Mouse (Mus musculus): Measurements from ENCODE around the gene Slc25a15. TPM values are rescaled to one million over a fixed set of nuclear protein-coding genes. Genes with fewer than 3 reads are reported as not detected.
A peak's percentile ranks its signal among the peaks of the same experiment; 100 is the strongest.

Slc25a15 gene
- total RNA-seq (2021), result 10 to 100 TPM in 1 of 2 experiments, 1 to 10 TPM in 1; 9.8 to 10.6 TPM
- long read RNA-seq, experiment 1, transcript Slc25a15-201 (7 exons, 3,430 nt), result major isoform, 7 of 14 reads
- long read RNA-seq, experiment 1, partial matches to known transcripts, result 0 of 14 reads
- long read RNA-seq, experiment 1, other reads (novel, unspliced or antisense), result 7 of 14 reads
- long read RNA-seq, experiment 2, transcript Slc25a15-201 (7 exons, 3,430 nt), result major isoform, 8 of 13 reads
- long read RNA-seq, experiment 2, partial matches to known transcripts, result 0 of 13 reads
- long read RNA-seq, experiment 2, other reads (novel, unspliced or antisense), result 5 of 13 reads

DNA sequence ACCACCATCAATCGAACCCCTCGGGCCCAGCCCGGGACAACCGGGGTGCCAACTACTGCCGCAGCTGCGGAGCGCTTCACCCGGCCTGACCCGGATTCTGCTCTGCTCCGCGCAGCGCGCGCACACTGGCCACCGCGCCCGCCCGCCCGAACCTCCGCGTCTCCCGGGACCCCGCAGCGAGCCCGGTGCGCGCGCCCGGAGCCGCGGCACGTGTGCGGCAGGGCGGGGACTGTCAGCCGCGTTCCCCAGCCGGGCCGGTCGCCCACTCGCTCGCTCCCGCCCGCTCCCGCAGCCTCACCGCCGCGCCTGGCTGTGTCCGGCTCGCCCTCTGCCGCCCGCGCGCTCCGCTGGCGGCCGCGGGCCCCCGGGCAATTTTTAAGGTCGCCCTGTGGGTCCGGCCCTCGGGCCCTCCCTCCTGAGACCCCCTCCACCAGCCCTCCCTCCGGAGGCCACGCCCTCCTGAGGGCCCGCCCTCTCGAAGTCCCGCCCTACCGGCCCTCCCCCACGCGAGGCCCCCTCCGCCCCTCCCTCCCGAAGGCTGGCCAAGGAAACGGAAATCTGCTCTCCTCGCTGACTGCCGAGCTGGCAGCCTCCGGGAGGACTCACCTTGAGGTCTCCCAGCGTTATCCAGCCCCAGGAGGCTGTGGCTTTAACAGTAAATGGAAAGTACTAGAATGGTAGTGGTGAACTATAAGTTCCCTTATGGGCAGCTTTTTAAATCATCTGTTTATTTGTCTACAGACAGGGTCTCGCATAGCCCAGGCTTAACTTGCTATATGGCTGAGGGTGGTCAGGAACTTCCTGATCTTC lies at the start of gene Slc25a15:
Gene Slc25a15, minus strand, starts transcription at position 456 of the 810 bp plus-strand sequence.
- DNase-seq, result peak; percentile 89
- intact Hi-C loops (cut with DNase I), result no loop called here

- no peak for DNase-seq
- intact Hi-C loops (cut with DNase I), result no loop called here
Observed at GRCm38 (mm10) chr8:22411971-22412370, 13.6 kb upstream of the Slc25a15 start.

DNA sequence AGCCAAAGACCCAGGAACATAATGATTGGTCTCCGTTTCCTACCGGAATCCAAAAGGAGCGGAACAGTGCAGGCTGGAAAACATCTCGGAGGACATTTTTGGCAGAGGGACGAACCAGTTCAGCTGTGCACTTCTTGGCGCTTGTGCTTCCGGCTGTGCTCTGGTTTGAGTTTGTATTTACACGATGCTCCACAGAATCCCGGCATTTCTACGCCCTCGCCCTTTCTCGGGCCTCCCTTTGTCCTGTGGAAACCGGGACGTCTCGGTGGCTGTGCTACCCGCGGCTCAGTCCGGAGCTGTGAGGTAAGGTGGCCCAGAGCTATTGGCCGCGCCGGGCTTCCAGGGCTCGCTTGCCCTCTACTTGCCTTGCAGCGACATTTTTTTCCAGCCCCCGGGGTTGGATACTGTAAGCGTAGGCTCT lies 12.9 kb upstream of the Slc25a15 start, which contains the start of gene Mrps31:
Gene Mrps31, plus strand, starts transcription at position 80 of the 421 bp plus-strand sequence.
- intact Hi-C loops (cut with DNase I), result no loop called here
- DNase-seq, result peak; percentile 72 to 77

- intact Hi-C loops (cut with DNase I), result no loop called here
- no peak for DNase-seq
Observed at GRCm38 (mm10) chr8:22410688-22411281, 12.4 kb upstream of the Slc25a15 start.

- intact Hi-C loops (cut with DNase I), result no loop called here
Observed at GRCm38 (mm10) chr8:22405733-22406132, 7.3 kb upstream of the Slc25a15 start.

GRCm38 (mm10) chr8:22403235-22403634 lies 4.8 kb upstream of the Slc25a15 start:
- intact Hi-C loops (cut with DNase I), result no loop called here
- DNase-seq, result no peak

More at GRCm38 (mm10) chr8:22405733-22406132, 7.3 kb upstream of the Slc25a15 start:
- DNase-seq, result no peak

- intact Hi-C loops (cut with DNase I), result no loop called here
Observed at GRCm38 (mm10) chr8:22400593-22400992, 2.2 kb upstream of the Slc25a15 start.

DNA sequence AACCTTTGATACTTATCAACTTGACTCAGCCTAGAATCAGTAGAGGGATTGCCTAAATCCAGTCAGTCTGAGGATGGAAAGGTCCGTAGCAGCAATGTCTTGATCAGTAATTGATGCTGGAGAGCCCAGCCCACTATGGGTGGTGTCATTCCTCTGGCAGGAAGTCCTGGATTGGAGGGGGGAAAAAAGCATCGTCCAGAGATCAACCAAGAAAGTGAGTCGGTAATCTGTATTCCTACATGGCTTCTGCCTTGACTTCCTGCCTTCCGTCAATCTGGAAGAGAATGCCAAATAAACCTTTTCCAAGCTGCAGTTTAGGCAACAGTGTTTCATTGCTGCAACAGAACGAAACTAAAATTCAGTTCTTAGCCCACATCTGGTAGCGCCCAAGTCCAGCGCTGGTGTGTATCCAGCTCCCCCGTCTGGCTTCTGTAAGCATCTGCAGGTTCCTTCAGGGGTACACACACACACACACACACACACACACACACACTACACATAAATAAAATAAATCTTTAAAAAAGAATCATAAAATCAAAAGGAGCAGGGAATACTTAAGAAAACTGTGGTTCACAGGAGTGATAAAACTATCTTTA lies 986 bp upstream of the Slc25a15 start:
- no peak for DNase-seq
- intact Hi-C loops (cut with DNase I), result no loop called here

More at GRCm38 (mm10) chr8:22400593-22400992, 2.2 kb upstream of the Slc25a15 start:
- DNase-seq, result no peak

- no peak for DNase-seq
- intact Hi-C loops (cut with DNase I), result no loop called here
Observed at GRCm38 (mm10) chr8:22397811-22398141, 621 bp downstream of the Slc25a15 start.

DNA sequence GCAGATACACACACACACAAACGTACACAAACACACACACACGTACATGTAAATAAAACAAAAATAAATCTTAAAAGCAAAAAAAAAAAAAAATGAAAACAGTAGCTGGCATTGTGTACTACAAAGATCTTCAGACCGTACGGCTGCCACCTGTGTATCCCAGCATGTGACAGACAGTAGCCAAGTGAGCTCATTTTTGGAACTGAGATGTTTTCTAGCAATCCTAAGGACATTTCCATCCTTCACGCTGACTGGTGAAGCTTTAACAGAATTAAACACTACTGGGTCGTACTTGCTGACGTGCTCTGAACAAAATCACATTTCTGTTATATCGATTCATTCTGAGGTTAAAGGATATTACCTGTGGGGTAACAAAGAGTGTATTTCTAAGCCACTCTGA lies 3.1 kb downstream of the Slc25a15 start:
- intact Hi-C loops (cut with DNase I), result no loop called here
- DNase-seq, result no peak

- DNase-seq, result no peak
- intact Hi-C loops (cut with DNase I), result no loop called here
Observed at GRCm38 (mm10) chr8:22394471-22394870, 3.9 kb downstream of the Slc25a15 start.

- intact Hi-C loops (cut with DNase I), result no loop called here
- DNase-seq, result no peak
Observed at GRCm38 (mm10) chr8:22390766-22391463, 7.5 kb downstream of the Slc25a15 start.

- intact Hi-C loops (cut with DNase I), result no loop called here
- no peak for DNase-seq
Observed at GRCm38 (mm10) chr8:22389874-22390273, 8.5 kb downstream of the Slc25a15 start.

DNA sequence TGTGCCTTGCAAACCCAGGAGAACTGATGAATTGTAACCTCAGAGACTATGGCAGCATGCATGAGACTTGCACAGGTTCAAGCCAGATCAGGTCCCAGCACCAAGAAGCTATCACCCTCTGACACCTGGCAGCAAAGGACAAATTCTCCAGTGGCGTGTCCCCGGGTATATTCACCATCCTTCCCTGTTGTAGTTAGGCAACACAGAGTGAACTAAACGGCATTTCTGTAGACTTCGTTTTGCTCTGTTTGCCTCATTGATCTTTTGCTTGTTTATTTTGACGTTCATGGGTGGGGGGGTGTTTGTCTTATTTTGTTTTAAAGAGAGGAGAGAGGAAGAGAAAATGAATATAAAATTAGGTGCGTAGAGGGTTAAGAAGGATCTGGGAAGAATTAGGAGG lies 13.2 kb downstream of the Slc25a15 start:
- no peak for DNase-seq
- intact Hi-C loops (cut with DNase I), result no loop called here

DNA sequence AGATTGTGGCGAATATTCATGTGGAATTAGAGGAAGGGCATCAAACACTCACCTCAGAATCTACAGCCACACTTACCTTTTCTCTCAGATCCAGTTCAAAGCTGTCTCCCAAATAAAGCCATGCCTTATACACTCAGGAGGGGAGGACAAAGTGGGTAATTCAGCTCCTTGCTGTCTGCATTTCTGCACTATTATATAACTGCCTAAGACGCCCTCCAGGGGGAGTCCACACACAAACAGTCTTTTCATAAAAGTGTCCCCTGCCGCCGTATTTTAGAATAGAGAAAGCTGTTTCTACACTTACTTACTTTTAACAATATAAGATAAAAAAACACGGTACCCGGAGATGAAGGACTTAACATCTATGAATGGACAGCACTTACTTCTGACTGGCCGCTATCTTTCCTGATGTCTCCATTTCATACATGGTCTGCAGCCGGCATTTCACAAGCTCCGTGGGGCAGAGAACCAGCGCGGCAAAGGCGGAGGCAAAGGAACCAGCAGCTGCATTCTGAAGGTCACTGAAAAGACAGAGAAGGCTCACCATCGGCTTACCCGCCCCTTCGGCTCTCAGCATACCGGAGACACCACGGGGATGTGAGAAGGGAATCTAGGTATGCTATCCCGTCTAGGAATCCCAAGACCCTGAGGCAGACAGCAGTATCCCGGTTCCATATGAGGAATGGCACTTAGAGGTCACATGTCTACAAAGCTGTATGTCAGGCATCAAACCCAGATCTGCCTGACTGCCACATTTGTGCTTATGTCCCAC lies 15.4 kb downstream of the Slc25a15 start:
- intact Hi-C loops (cut with DNase I), result loop anchor here (5.0 kb wide), 1 partner anchor 196 kb away; the partner anchor contains the start of gene Ckap2
- DNase-seq, result no peak

GRCm38 (mm10) chr8:22380934-22381333 lies 17.5 kb downstream of the Slc25a15 start:
- intact Hi-C loops (cut with DNase I), result loop anchor here (5.0 kb wide), 1 partner anchor 194 kb away; the partner anchor contains the start of gene Ckap2
- no peak for DNase-seq

DNA sequence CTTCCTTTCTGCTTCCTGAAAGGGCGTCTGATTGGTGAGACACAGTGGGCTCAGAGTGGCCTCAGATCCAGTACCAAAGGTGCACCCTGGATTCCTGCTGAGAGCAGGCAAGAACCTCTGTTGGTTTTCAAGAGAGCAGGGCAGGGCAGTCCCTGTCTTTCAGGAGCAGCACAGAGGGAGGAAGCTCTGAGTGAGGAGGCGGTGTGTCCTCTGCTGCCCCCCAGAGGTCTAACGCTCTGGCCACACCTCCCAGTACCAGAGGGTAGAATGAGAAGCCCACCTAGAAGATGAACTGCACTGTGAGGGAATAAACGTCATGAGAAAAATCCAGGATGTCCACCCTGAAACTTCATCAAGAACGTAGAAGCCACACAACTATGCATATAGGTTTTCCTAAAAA lies 21.5 kb downstream of the Slc25a15 start:
- DNase-seq, result peak; percentile 21 to 37
- intact Hi-C loops (cut with DNase I), result no loop called here

DNA sequence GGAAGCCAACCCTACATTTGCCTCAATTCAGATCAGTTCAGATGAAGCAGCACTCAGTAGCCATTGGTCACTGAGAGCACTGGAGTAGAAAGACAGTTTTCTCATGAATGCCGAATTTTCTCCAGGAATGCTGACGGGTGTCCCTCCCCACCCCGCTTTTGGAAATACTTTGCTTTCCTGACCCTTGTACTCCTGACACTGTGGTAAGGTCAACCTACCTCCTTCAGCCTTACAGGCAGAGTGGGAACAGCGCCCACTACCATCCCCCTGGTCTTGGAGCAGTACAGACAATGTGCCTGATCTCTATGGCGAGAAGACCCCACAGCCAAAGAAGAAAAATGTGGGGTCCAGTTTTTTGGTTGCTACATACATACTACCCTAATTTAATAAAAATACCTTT lies 22.1 kb downstream of the Slc25a15 start:
- intact Hi-C loops (cut with DNase I), result no loop called here
- DNase-seq, result no peak

- no peak for DNase-seq
- intact Hi-C loops (cut with DNase I), result no loop called here
Observed at GRCm38 (mm10) chr8:22359882-22360281, 38.5 kb downstream of the Slc25a15 start.
